Mouse (Mus musculus) thymus, adult 2 months (tissue): ENCODE results near the gene Thada.

Experiments
- CTCF ChIP-seq: fragments of 200-500 bp; IDR thresholded peaks from 2 replicates; pipeline ENCODE4 v1.5.1; 2012; ENCODE audit warnings: mild to moderate bottlenecking, control low read depth, low read length, moderate library complexity, borderline replicate concordance; ENCODE audit not compliant: control insufficient read depth, poor library complexity, insufficient read depth; ENCODE audit errors: extremely low read depth
- POLR2A ChIP-seq: fragments of 200-500 bp; IDR thresholded peaks from 2 replicates; pipeline ENCODE4 v1.6.1; 2012; ENCODE audit warnings: mild to moderate bottlenecking, low read length, control low read depth, moderate library complexity; ENCODE audit not compliant: control insufficient read depth, poor library complexity, insufficient read depth; ENCODE audit errors: extremely low read depth

DNA sequence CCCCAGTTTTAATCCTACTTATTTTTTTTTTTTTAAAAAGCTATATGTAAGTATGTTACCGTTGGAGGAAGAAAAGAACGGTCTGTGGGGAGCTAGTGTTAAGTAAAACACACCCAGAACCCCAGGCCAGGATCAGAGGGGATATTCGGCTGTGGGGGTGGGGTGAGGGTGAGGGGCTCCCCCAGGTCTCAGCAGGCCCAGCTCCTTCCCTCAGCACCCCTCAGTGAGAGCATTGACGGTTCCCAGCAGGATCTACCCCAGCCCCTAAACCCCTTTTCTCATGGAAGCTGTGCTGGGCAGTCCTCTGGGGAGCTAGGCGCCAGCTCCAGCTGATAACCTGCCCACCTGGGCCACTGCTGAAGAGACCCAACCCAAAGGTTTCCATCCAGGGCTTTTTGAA is 316.4 kb downstream of the Thada start:
- no peak for TF ChIP-seq CTCF
- TF ChIP-seq POLR2A = no peak
